Mouse (Mus musculus) CH12F3 (cell line): ENCODE results near the gene Lpar1.

Experiments used
- in situ Hi-C: fragments of 300-500 bp; cut with MboI; formaldehyde crosslinking; loops from 2 replicates; pipeline ENCODE4 v1.14.3; 2020; ENCODE audit warnings: low sequenced_read_pairs

The Lpar1 gene

DNA sequence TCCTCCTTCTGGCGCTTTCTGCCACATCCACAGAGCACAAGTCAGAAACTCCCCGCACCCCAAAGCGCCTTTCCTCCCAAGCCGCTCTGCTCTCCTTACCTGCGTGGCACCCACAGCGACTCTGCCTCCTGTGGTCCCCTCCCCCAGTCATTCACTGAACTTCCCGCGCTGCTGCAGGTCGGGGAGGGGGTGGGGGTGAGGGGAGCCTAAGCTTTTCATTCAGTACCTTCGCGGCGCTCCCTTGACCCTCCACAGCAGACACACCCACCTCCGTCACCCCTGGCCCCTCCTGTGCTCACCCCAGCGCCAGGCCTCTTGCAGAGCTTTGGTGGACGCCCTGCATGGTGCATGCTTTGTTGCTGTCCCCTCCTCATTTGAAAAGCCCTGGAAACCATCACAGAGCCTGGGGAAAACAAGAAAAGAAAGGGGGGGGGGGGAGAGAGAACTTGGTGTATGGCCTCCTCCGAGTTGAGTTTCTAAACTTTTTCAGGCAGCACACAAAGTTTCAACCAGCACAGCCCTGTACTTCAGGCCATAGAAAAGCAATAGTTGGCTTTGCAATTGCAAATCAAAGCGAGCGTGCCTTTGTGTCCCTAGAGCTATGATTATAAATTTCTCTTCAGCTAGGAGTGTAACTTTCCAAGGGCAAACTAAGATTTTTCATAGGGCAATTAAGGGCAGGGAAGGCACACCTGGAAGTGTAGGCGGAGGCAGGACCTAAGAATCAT, at the start of gene Lpar1:
Gene Lpar1, minus strand, starts transcription at position 268 of the 728 bp plus-strand sequence.
- in situ Hi-C loops: no loop called here

DNA sequence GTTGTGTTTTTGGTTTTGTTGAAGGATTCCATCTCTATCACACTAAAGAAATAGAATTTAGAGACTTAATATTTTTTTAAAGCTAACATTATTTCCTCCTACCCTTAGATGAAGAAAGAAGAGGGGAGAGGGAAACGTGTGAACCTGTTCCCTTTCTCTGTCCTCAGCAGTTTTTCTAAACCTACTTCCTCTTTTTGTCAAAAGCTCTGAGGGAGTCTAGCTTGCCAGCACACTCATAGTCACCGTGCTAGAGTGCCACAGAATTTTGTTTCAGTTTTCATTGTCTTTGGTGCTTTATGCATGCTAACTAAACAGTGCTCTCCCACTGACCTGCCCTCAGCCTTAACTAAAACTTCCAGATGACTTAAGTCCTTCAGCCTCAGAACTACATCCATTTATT, 32.2 kb upstream of the Lpar1 start:
- in situ Hi-C loops: no loop called here

DNA sequence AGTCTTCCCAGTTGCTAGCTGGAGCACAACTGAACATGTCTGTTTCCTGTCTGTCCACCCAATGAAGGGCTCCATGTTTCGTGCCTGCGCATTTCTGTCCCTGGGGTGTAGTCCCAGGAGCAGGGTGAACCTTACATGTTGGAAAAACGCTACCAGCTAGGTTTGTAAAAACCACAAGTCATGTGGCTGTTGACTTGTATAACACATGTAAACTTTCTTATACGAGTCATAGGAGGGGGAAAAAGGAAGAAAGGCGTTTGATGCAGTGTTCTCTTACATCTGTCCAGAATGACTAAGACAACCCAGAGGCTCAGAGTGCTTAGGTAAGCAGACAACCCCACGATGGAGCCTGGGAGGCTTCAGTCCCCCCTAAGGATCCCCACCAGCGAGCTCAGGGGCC, 27.5 kb upstream of the Lpar1 start:
- in situ Hi-C loops: no loop called here

DNA sequence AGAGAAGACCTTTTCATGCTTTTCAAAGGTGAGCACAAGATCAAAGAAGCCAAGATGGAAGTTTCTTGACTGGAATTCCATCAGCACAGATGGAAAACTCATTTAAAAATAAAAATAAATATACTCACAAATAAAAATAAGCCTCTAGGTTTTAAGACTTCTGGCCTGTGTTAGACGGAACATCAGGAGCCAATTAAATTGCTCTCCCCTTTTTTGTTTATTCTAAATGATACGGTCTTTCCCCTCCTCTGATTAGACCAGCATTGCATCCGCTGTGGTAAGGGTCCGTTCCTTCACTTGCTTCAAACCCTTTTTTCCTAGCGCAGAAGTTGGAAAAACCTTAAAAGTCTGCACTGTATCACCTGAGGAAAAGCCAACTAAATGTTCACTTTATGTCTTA, 26.8 kb upstream of the Lpar1 start:
- in situ Hi-C loops: no loop called here

DNA sequence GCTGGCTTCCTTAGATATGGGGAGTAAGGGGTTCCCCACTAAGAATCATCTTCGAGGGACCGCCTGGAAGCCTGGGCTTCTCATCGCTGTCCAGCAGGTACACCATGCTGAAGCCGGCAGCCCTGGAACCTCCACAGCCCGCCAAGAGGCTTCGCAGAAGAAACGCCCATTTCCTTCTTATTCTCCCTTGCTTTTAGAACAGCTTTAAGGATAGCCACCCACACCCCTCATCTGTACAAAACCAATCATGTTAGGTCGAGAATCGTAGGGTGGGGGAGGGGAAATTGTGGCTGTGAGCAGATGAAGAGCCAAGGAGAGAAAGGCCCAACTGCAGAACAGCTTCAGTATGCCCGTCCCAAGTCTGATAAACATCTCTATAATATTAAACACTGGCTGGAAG, 26.4 kb upstream of the Lpar1 start:
- in situ Hi-C loops: no loop called here

DNA sequence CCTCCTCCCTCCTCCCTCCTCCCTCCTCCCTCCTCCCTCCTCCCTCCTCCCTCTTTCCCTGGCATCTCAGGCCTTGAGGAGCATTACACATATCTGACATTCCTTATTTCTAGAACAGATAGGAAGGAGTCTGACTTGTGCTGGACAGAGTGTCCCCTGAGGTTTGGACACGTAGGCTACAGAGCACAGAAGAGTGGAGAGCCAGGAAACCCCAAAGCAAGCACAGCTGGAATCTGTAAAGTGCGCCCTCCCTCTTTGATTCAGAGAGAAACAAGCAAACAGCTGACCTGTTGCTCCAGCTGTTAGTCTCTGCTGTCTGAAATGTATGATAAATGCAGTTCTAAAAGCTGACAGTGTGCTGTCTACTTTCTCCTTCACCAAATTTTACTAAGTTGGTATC, 24.8 kb upstream of the Lpar1 start:
- in situ Hi-C loops: no loop called here

DNA sequence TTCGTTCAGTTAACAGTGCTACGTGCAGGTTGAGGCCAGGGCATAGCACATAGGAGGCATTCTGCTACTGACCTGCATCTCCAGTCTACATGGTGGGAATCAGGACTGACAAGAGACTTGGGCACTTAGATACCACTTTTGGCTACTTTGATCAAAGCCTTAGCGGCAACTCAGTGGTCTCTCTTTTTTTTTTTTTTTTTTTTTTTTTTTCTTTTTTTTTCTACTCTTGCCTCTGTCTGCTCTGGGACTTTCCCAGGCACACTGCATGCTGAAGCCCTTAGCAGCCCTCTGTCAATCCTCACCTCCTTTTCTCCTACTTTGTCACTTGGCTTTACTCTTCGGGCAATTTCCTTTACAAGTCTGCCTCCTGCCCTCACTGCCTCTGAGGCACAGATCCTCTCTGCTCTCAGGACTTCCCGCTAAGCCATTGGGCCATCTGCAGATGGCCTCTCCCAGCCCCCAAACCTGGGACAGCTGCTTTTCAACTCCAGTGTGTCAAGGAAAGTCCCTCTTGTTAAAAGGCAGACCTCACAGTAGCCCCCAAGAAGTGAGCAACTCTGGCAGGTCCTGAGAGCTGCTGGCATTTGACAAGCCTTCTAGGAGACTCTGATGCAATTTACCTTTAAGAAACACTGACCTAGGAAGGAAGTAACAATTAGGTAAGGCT, 23.8 kb upstream of the Lpar1 start:
- in situ Hi-C loops: no loop called here

DNA sequence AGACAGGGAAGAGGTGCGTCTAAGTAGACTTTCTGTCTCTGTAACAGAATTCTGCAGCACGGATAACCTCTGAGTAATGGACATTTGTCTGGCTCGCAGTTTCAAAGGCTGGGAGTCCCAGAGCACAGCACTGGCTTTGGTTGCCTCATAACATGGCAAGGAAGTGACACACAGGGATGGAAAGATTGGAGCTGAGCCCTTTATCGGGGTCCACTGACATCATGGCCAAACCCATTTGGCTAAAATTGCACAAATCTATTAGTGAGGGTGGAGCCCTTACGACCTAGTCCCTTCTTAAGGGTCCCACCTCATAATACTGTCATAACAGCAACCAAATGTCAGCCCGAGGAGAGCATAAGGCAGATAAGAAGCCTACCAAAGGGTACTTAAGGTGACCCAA, 22.1 kb upstream of the Lpar1 start:
- in situ Hi-C loops: no loop called here

DNA sequence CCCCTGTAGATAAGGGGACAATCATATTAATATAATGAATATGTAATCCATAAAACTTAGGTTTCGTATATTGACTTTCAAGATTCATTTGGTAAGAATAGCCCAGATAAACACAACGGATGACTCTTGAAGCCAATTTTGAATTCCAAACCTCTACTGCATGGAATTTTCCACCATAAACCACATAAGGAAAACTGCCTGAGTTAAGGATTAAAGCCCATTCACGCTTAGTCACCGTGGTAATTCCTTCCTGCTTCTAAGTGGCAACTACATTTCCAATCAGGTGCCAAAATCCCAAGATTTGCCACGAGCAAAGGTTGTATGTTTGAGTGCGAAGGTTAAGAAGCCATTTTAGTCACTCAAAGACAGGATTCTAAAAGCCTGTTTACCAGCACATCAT, 20.3 kb upstream of the Lpar1 start:
- in situ Hi-C loops: no loop called here

DNA sequence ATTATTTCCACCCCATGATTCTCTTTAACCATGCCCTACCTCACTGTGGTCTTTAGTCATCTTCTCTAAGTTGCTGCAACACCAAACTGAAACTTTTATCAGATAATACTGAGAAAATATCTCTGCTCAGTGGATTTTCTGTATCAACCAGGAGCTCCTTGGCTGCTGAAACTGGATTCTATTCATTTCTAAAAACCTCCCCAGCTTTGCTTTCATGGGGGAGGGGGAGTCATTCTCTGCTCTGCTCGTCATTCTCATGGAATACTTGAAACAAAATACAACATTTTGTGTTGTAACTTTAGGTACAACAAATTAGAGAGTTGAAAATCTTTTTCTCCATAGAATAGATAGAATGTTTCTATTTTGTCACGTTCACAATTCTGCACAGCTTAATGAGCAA, 18.7 kb upstream of the Lpar1 start:
- in situ Hi-C loops: no loop called here

DNA sequence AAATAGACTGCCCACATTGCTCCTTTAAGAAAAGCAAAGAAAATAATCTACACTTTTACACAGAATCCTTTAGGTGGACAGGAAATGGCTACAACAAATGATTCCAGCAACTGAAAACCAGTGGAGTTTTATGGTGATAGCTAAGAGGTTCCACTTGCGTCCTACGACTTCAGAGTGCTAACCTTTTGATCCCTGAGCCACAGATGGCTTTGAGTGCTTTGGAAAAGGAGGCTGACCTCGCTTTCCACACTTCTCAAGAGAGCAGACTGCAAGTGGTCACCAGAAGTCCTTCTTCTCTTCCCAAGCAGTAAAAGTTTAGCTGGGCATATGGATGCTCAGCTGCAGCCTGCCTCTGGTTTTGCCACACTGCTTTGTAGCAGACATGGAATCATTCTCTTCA, 18.0 kb upstream of the Lpar1 start:
- in situ Hi-C loops: no loop called here

DNA sequence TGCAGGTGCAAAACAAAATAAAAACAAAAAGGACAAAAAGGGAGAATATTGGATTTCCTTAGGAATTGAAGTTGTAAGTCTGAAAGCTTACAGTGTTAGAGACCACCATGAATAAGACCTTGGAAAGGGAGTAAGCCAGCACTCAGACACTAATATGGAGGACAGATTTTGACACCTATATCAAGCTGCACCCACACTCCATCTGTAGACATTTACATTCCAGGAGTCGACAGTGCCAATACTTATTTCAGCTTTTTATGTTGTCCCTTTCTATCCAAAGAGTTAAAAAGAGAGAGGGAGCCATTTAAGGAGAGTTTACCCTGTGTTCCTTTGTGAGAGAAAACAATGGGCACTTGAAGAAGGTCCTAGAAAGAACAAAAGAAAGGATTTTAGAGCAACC, 17.5 kb upstream of the Lpar1 start:
- in situ Hi-C loops: no loop called here

DNA sequence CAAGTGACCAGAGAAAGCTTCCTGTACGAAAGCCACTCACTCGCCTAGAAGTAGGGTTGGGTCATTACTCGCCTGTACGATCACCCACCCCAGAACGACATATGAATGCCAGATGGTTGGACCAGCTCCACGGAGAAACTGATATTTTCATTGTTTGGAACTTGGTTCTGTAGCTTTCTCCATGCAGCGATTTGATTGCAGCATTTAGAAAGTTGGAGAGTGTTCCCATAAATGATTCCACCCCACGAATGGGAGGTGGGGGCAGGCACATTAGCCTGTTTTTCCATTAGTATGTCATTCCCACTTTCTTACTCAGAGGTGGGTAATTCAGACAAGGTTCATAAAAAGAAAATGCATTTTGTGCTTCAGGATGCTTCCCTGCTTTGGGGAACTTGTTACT, 14.8 kb upstream of the Lpar1 start:
- in situ Hi-C loops: no loop called here

DNA sequence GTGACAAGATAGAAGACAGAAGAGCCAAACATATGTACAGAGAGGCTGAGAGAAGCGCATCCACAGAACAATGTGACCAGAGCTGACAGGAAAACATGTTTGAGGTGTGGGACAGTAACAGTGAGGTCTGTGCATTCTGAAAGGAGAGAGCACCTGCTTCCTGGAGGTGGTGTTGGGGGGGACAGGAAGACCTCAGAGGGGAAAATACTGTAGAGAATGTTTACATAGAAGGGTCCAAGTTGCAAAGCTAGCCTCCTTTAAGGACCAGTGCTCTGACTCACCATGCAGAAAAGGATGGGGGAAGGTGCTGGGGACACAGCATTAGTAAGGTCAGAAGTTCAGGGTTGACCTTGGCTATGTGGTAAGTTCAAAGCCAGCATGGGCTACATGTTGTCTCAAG, 9.1 kb upstream of the Lpar1 start:
- in situ Hi-C loops: no loop called here

DNA sequence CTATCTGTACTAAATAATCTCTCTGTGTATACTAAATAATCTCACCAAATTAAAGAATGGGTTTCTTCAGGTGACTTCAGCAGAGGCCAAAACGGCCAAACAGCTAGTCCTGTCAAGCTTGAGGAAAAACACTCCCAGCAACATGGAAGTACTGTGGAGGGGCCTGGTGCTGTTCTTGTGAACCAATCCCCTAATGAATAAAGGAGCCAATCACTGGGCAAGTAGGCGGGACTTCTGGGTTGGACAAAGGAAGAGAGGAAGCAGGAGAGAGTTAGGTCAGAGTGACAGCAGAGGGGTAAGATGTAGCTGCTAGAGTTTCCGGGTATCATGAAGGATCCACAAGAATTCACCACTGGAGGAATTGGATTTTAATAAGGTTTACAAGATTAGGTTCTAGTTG, 3.3 kb upstream of the Lpar1 start:
- in situ Hi-C loops: no loop called here

DNA sequence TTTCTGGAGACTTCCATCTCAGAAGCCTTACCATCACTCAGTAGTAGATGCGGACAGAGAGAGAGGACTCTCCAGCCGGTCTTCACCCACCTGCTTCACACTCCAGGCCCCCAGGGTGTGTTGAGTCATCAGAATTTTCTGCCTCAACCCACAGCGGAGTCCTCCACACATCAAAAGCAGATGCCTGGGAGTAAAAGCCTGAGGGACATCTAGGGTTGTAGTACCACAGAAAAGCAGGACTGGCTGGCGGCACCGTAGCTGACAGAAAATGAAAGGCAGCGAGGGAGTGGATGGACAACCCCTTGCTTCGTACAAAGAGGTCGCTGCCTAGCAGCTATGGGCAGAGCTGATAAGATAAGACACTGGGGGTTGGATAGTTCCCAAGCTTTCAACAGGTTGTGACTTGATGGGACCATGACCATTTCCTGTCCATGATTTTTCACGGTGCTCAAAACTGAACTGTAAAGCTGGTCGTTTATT, 701 bp upstream of the Lpar1 start:
- in situ Hi-C loops: no loop called here

DNA sequence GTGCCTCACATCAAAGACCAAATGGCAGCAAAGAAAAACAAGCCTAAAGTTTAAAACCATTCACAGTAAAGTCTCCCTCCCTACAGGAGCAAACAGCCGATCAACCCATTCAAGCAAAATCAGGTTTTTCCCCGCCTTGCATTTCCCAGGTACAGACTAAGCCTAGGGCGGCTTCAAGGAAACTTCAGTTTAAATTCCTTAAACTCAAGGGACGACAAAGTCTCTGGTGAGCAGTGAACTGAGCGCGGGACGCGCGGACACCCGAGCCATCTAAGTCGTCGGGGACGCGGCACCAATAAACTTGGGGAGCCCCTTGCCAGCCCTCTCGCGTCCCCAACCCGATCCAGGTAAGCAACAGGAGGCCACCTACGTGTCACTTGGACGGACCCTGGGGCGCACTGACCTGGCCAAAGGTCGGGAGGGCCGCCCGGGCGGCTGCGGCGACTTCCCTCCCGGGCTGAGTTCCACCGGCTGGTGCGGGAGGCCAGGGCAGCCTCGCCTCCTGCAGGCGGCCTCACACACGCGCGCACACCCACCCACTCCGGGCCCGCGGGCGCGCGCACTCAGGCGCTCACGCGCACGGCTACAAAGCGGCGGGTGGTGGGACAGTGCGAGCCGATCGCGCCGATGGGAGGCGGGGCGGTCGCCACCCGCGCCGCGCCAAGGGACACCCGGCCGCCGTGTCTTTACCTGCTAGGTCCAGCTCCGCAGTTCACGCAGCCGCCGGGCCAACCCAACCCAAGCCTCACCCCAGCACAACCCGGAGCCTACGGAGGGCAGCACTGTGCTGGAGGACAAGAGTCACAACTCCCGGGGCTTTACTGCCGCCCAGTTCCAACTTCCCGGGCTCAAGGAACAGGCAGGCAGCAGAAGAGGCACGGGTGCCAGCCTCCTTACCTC, 717 bp downstream of the Lpar1 start:
- in situ Hi-C loops: no loop called here

DNA sequence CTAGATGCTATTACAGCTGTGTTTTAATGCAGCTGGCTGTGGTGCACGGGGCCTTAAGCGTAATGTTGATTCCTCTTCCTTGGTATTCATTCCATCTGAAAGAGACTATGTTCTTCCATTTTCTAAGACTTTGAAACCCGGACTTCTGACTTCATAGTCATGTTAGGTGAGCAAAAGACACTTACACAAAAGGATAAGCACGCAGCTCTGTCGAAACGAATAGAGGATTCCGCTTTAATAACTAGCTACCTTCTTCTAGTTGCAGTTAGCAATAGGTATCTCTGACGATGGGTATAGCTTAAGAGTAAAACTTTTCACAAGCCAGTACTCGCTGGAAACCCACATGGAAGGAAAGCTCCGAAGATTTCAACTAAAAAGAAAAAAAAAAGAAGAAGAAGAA, 1.5 kb downstream of the Lpar1 start:
- in situ Hi-C loops: no loop called here

DNA sequence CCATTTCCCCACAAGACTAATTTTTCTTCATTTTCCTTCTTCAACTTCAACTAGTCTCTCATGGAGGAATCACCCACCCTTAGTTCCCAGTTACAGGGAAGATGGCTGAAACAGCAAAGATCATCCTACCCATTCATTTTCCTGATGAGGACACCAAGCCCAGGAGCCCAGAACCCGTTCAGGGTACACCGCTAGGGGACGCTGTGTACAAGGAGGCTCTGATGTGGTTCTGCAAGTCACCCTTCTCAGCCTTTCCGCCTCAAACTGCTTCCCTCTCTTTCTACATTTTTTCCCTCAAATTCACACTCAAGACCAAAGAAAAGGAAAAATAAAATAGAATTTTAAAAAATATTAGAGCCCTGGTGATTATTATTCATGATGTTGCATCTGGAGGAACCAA, 1.9 kb downstream of the Lpar1 start:
- in situ Hi-C loops: no loop called here

DNA sequence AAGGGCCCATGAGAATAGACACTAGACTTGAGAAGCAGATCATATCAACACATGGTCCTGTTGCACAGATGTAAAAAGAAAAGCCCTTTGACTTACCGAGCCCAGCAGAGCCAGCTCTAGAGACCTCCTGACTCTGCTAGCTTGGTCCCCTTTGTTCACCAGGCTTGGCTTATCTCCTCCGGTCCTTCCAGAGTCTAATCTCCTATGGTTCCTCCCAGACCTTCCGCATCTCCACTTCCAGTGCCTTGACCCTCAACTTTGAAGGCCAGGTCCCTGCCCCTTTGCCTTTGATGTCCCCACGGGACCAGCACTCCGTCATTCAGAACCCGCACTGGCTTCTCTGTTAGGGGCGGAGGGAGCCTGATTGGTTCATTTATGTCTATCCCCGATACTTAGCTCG, 6.0 kb downstream of the Lpar1 start:
- in situ Hi-C loops: no loop called here

DNA sequence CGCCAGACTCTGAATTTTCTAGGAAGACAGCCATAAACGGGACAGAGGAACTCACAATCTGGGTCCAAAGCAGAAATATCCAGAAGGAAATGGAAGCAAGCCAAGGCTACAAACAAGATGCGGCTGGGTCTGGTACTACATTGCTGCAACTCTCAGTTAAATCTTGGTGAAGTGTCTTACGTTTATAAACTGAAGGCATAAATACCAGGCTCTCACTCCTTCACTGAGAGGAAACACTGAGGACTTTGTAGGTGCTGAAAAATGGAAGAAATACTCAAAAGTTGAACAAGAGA, 6.5 kb downstream of the Lpar1 start:
- in situ Hi-C loops: no loop called here
